Mouse (Mus musculus) midbrain, postnatal 0 days (tissue): Measurements from ENCODE around the gene R3hdm1. TPM values are rescaled to one million over a fixed set of nuclear protein-coding genes. Genes with fewer than 3 reads are reported as not detected.
A peak's percentile ranks its signal among the peaks of the same experiment; 100 is the strongest.

ENCODE experiments used
- ATAC-seq: fragments of 200-750 bp; cut with Nextera tagmentation; 2 replicates; pipeline ENCODE4 v1.8.0; 2017; ENCODE audit warnings: moderate number of reproducible peaks, mild to moderate bottlenecking, moderate TSS enrichment, moderate library complexity; ENCODE audit not compliant: low FRiP score
- DNase-seq: peaks from one replicate; pipeline ENCODE4 v3.0.0-alpha.2; 2015; ENCODE audit warnings: low spot score
- H3K27ac ChIP-seq: fragments of 300-500 bp; sonication (generic); 2 replicates; pipeline ENCODE4 v1.5.1; 2014; ENCODE audit warnings: low read depth, mild to moderate bottlenecking, low read length, mixed read lengths
- H3K27me3 ChIP-seq: fragments of 300-500 bp; sonication (generic); 2 replicates; pipeline ENCODE4 v1.6.1; 2014; ENCODE audit warnings: low read length, control low read depth, mixed read lengths; ENCODE audit not compliant: insufficient read depth
- H3K36me3 ChIP-seq: fragments of 300-500 bp; sonication (generic); 2 replicates; pipeline ENCODE4 v1.6.1; 2014; ENCODE audit warnings: low read length, control low read depth, mixed read lengths; ENCODE audit not compliant: insufficient read depth
- H3K4me1 ChIP-seq: fragments of 300-500 bp; sonication (generic); 2 replicates; pipeline ENCODE4 v1.6.1; 2014; ENCODE audit warnings: mild to moderate bottlenecking, control low read depth, antibody characterized with exemption, low read length, mixed read lengths; ENCODE audit not compliant: insufficient read depth
- H3K4me2 ChIP-seq: fragments of 300-500 bp; sonication (generic); 2 replicates; pipeline ENCODE4 v1.6.1; 2014; ENCODE audit warnings: low read depth, mild to moderate bottlenecking, low read length, mixed read lengths; ENCODE audit not compliant: poor library complexity, severe bottlenecking
- H3K4me3 ChIP-seq: fragments of 300-500 bp; sonication (generic); 2 replicates; pipeline ENCODE4 v1.5.1; 2014; ENCODE audit warnings: low read depth, mild to moderate bottlenecking, low read length, moderate library complexity
- H3K9ac ChIP-seq: fragments of 300-500 bp; sonication (generic); replicated peaks from 2 replicates; pipeline ENCODE4 v1.6.1; 2014; ENCODE audit warnings: mild to moderate bottlenecking, low read length, moderate library complexity, mixed read lengths; ENCODE audit not compliant: poor library complexity, severe bottlenecking
- H3K9me3 ChIP-seq: fragments of 300-500 bp; sonication (generic); 2 replicates; pipeline ENCODE4 v1.6.1; 2016; ENCODE audit warnings: low read length, control low read depth
- CTCF ChIP-seq: IDR thresholded peaks from 2 replicates; pipeline ENCODE4 v1.5.1; 2016; ENCODE audit warnings: antibody characterized with exemption, mild to moderate bottlenecking
- WGBS: fragments of 180-500 bp; shearing (Covaris S2); extraction: QIAGEN DNeasy Blood & Tissue Kit; methylation state at CpG from one replicate; pipeline ENCODE4 v1.1.7; 2014; 5-methylcytosine and 5-hydroxymethylcytosine counted together
- polyA plus RNA-seq: library from polyadenylated mRNA; unstranded; fragments of >200 nt; fragmentation: Nextera tagmentation; extraction: Ambion mirVana; gene quantifications from 2 replicates; pipeline ENCODE4 v1.2.1, GENCODE M21; 2015
- total RNA-seq: library from RNA; depleted of rRNA; stranded (reverse); fragments of >200 nt; gene quantifications from 2 replicates; pipeline ENCODE4 v1.2.3, GENCODE M21; 2014; rRNA removed

R3hdm1 gene
- total RNA-seq (57.1 and 77.9 TPM in 2 replicates), polyA plus RNA-seq (74.9 and 104 TPM in 2 replicates)

GRCm38 (mm10) chr1:128102641-128103461 is at the start of gene R3hdm1, which contains the start of gene Zranb3:
Gene R3hdm1 (plus strand): TSS chr1:128103301.
Gene Zranb3 (minus strand): TSS chr1:128103047.
- Histone ChIP-seq H3K9me3 (no peaks in the 10 kb centered on the region), H3K4me1 (peaks cover 8% of the 10 kb centered on the region; the same call in 1 of the 2 replicates), H3K9ac (peak within 1 kb of the TSS; percentile 87), H3K4me2 (peak within 1 kb of the TSS; percentile 68), H3K27me3 (no peaks in the 10 kb centered on the region), H3K4me3 (peak within 1 kb of the TSS; percentile 90), H3K27ac (peak within 1 kb of the TSS; percentile 96), H3K36me3 (no peaks in the 10 kb centered on the region)
- WGBS: under 1% methylated on average over 43 of the region's 43 CpGs
- DNase-seq (peak; percentile 99), ATAC-seq (peak; percentile 96)
- peak; percentile 26; the same call in 1 of the 2 replicates for TF ChIP-seq CTCF

GRCm38 (mm10) chr1:128057269-128057668 is 45.8 kb upstream of the R3hdm1 start:
- Histone ChIP-seq H3K27ac (no peak overlapping the region), H3K4me3 (no peak overlapping the region), H3K4me1 (no peaks in the 10 kb centered on the region), H3K27me3 (no peaks in the 10 kb centered on the region), H3K4me2 (no peak overlapping the region), H3K9me3 (no peaks in the 10 kb centered on the region), H3K9ac (no peak overlapping the region), H3K36me3 (no peaks in the 10 kb centered on the region)
- ATAC-seq (no peak), DNase-seq (no peak)
- WGBS: over 99% methylated on average over 4 of the region's 4 CpGs
- TF ChIP-seq CTCF: no peak

GRCm38 (mm10) chr1:128058625-128059024 is 44.5 kb upstream of the R3hdm1 start:
- no peak for TF ChIP-seq CTCF
- Histone ChIP-seq H3K9ac (no peak overlapping the region), H3K4me2 (no peak overlapping the region), H3K36me3 (no peaks in the 10 kb centered on the region), H3K27ac (no peak overlapping the region), H3K4me3 (no peak overlapping the region), H3K4me1 (no peaks in the 10 kb centered on the region), H3K9me3 (no peaks in the 10 kb centered on the region), H3K27me3 (no peaks in the 10 kb centered on the region)
- 98% methylated on average over 5 of the region's 5 CpGs for WGBS
- ATAC-seq: no peak
- no peak for DNase-seq

GRCm38 (mm10) chr1:128060655-128061344 is 42.3 kb upstream of the R3hdm1 start:
- H3K4me1 ChIP-seq: no peaks in the 10 kb centered on the region
- no peaks in the 10 kb centered on the region for H3K27me3 ChIP-seq
- no peak for DNase-seq
- WGBS: 63% methylated on average over 8 of the region's 8 CpGs
- no peak for ATAC-seq
- no peak overlapping the region for H3K4me3 ChIP-seq
- H3K9ac ChIP-seq: no peak overlapping the region
- H3K27ac ChIP-seq: no peak overlapping the region
- H3K9me3 ChIP-seq: no peaks in the 10 kb centered on the region
- TF ChIP-seq CTCF: no peak
- no peak overlapping the region for H3K4me2 ChIP-seq
- no peaks in the 10 kb centered on the region for H3K36me3 ChIP-seq

GRCm38 (mm10) chr1:128061401-128061800 is 41.7 kb upstream of the R3hdm1 start:
- ATAC-seq (no peak), DNase-seq (no peak)
- no peaks in the 10 kb centered on the region for H3K4me1 ChIP-seq
- no peak overlapping the region for H3K4me3 ChIP-seq
- no peaks in the 10 kb centered on the region for H3K27me3 ChIP-seq
- no peaks in the 10 kb centered on the region for H3K36me3 ChIP-seq
- no peak overlapping the region for H3K9ac ChIP-seq
- H3K9me3 ChIP-seq: no peaks in the 10 kb centered on the region
- no peak overlapping the region for H3K27ac ChIP-seq
- WGBS: 87% methylated on average over 1 of the region's 1 CpGs
- no peak overlapping the region for H3K4me2 ChIP-seq
- no peak for TF ChIP-seq CTCF

DNA sequence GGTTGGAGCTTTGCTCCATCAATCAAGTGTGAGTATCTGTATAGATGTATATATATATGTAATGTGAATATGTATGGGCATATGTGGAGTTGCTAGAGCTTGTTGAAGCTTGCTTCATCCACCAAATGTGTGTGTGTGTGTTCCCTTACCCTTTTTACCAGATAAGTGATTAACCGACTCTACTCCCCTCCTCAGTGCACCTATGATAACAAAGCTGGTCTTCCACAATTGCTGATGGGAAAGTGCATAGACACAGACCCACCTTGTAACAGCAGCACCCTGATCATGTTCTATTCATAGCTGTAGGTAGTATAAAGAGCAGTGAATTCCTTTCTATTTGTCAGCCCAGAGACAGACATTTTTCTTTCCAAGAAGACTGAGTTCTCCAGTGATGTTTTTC is 40.9 kb upstream of the R3hdm1 start:
- H3K27me3 ChIP-seq: no peaks in the 10 kb centered on the region
- no peaks in the 10 kb centered on the region for H3K36me3 ChIP-seq
- no peaks in the 10 kb centered on the region for H3K4me1 ChIP-seq
- ATAC-seq (no peak), DNase-seq (no peak)
- no peak overlapping the region for H3K27ac ChIP-seq
- no peak overlapping the region for H3K4me2 ChIP-seq
- WGBS: 91% methylated on average over 1 of the region's 1 CpGs
- H3K4me3 ChIP-seq: no peak overlapping the region
- no peak overlapping the region for H3K9ac ChIP-seq
- no peak for TF ChIP-seq CTCF
- H3K9me3 ChIP-seq: no peaks in the 10 kb centered on the region
